Mouse (Mus musculus) ES-E14 (cell line): ENCODE data around the gene Inpp5b.

Experiments
- CHD2 ChIP-seq: IDR thresholded peaks from 2 replicates; pipeline ENCODE4 v1.6.1; 2014; ENCODE audit warnings: mild to moderate bottlenecking, low read depth, low read length, inconsistent platforms
- HCFC1 ChIP-seq: IDR thresholded peaks from 2 replicates; pipeline ENCODE4 v1.6.1; 2012; ENCODE audit warnings: low read length, inconsistent platforms, borderline replicate concordance; ENCODE audit not compliant: insufficient read depth
- ZC3H11A ChIP-seq: IDR thresholded peaks from 2 replicates; pipeline ENCODE4 v1.6.1; 2012; ENCODE audit warnings: low read depth, mild to moderate bottlenecking, inconsistent platforms, low read length, borderline replicate concordance
- ZNF384 ChIP-seq: IDR thresholded peaks from 2 replicates; pipeline ENCODE4 v1.6.1; 2012; ENCODE audit warnings: low read depth, low read length, inconsistent platforms

- no peak for TF ChIP-seq ZC3H11A
- TF ChIP-seq ZNF384: no peak
- TF ChIP-seq CHD2: no peak
- no peak for TF ChIP-seq HCFC1
Observed at GRCm38 (mm10) chr4:124736952-124737351, 4.7 kb upstream of the Inpp5b start.
